Mouse (Mus musculus): Measurements from ENCODE around the gene Sdk1. TPM values are rescaled to one million over a fixed set of nuclear protein-coding genes. Genes with fewer than 3 reads are reported as not detected.

Sdk1 gene
- total and polyA plus RNA-seq, 2 experiments from 2014 or later: 2.2 to 58.4 TPM

DNA sequence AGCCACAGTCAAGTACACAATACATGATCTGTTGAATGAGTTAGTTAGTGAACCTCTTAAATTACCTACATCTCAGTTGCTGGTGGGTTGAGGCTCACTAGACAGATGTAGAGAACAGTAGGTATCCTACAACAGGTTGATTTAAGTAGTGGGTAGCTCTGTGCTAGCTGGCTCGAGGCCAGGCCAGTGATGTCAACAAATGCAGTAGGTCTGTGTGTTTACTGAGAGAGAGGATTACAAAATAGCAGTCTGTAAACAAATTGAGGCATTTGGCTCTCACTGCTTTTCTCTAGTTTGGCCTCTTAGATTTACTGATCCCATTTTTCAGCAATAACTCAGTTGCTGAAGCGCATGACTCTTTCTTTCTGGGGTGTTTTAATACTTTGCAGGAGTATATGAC is 70.5 kb downstream of the Sdk1 start:
- Histone ChIP-seq H3K4me2 (ENCODE audit: low read depth, low read length) (no peak overlapping the region), H3K36me3 (ENCODE audit: insufficient read depth, low read length) (no peaks in the 10 kb centered on the region), H3K4me3 (ENCODE audit: low read length) (no peak overlapping the region), H3K9me3 (ENCODE audit: low read length) (no peaks in the 10 kb centered on the region), H3K4me1 (ENCODE audit: insufficient read depth, low read length) (no peaks in the 10 kb centered on the region), H3K27me3 (ENCODE audit: insufficient read depth, low read length) (no peaks in the 10 kb centered on the region), H3K27ac (no peak overlapping the region), H3K9ac (replicated peaks; ENCODE audit: low read length) (no peak overlapping the region)
- ATAC-seq (no peak), DNase-seq (ENCODE audit: low spot score) (no peak)
- no peak for TF ChIP-seq CTCF (IDR thresholded peaks at IDR 0.05; ENCODE audit: low read depth)
- 74% methylated on average over 2 of the region's 2 CpGs for WGBS

DNA sequence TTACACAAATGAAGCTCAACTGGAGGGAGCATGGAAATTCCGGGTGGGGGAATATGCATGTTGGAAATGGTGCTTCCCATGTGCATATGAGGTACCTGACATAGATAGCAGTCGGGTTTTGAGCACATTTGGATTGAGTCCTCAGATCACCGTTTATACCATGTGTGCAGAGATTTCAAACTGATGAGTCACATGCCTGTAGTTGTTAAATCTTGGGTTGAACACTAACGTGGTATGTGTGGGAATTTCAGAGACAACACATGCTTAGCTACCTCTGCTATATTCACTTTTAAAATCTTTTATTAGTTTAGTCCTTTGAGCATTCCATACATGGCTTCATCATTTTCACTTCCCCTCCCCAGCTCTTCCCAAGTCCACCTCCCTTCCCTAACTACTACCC is 71.0 kb downstream of the Sdk1 start:
- Histone ChIP-seq H3K4me1 (ENCODE audit: insufficient read depth, low read length) (no peaks in the 10 kb centered on the region), H3K4me3 (ENCODE audit: low read length) (no peak overlapping the region), H3K9me3 (ENCODE audit: low read length) (no peaks in the 10 kb centered on the region), H3K27me3 (ENCODE audit: insufficient read depth, low read length) (no peaks in the 10 kb centered on the region), H3K36me3 (ENCODE audit: insufficient read depth, low read length) (no peaks in the 10 kb centered on the region), H3K27ac (no peak overlapping the region), H3K9ac (replicated peaks; ENCODE audit: low read length) (no peak overlapping the region), H3K4me2 (ENCODE audit: low read depth, low read length) (no peak overlapping the region)
- no peak for TF ChIP-seq CTCF (IDR thresholded peaks at IDR 0.05; ENCODE audit: low read depth)
- WGBS: 88% methylated on average over 4 of the region's 4 CpGs
- no peak for ATAC-seq
- no peak for DNase-seq (ENCODE audit: low spot score)

GRCm38 (mm10) chr5:141317095-141317494 is 75.8 kb downstream of the Sdk1 start:
- no peak overlapping the region for H3K9ac ChIP-seq (replicated peaks; ENCODE audit: low read length)

GRCm38 (mm10) chr5:141324910-141325309 is 83.6 kb downstream of the Sdk1 start:
- WGBS: 70% methylated on average over 4 of the region's 4 CpGs
- Histone ChIP-seq H3K4me1 (ENCODE audit: insufficient read depth, low read length) (peaks cover 3% of the 10 kb centered on the region; the same call in 1 of the 2 replicates), H3K4me3 (ENCODE audit: low read length) (no peak overlapping the region), H3K27ac (no peak overlapping the region), H3K36me3 (ENCODE audit: insufficient read depth, low read length) (no peaks in the 10 kb centered on the region), H3K27me3 (ENCODE audit: insufficient read depth, low read length) (no peaks in the 10 kb centered on the region), H3K9me3 (ENCODE audit: low read length) (no peaks in the 10 kb centered on the region), H3K9ac (replicated peaks; ENCODE audit: low read length) (no peak overlapping the region), H3K4me2 (ENCODE audit: low read depth, low read length) (no peak overlapping the region)
- peak; percentile 57 for TF ChIP-seq CTCF (IDR thresholded peaks at IDR 0.05; ENCODE audit: low read depth)
- DNase-seq (ENCODE audit: low spot score): peak; percentile 57
- 0 out of 2 replicates have a peak, but pooled peaks have one; percentile 56 for ATAC-seq

More at GRCm38 (mm10) chr5:141317095-141317494, 75.8 kb downstream of the Sdk1 start:
- ATAC-seq (peak; percentile 70; the same call in 1 of the 2 replicates), DNase-seq (ENCODE audit: low spot score) (peak; percentile 66)
- H3K9me3 ChIP-seq (ENCODE audit: low read length): no peaks in the 10 kb centered on the region
- H3K36me3 ChIP-seq (ENCODE audit: insufficient read depth, low read length): no peaks in the 10 kb centered on the region
- H3K4me1 ChIP-seq (ENCODE audit: insufficient read depth, low read length): no peaks in the 10 kb centered on the region
- 58% methylated on average over 4 of the region's 4 CpGs for WGBS
- H3K4me3 ChIP-seq (ENCODE audit: low read length): no peak overlapping the region
- no peak overlapping the region for H3K27ac ChIP-seq
- no peaks in the 10 kb centered on the region for H3K27me3 ChIP-seq (ENCODE audit: insufficient read depth, low read length)
- no peak for TF ChIP-seq CTCF (IDR thresholded peaks at IDR 0.05; ENCODE audit: low read depth)
- no peak overlapping the region for H3K4me2 ChIP-seq (ENCODE audit: low read depth, low read length)

- no peak for ATAC-seq
Observed at GRCm38 (mm10) chr5:141344376-141344775, 103.1 kb downstream of the Sdk1 start.

DNA sequence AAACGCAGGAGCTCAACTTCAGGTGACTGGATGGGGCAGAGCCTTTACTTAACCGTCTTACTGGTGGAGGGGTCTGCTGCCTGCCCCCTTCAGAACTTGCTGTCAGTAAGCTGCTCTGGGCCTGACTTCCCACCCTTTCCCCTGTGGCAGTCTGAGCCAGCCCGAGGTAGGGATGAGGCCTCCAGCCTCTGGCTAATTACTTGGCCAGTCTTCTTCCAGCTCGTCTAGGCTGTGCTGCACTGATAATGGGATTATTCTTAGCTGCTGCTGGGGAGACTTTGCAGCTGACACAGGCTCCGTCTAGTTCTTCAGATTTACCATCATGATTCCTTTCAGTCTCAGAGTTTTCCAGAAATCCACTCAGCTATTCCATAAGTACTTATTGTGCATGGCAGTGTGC is 104.2 kb downstream of the Sdk1 start:
- WGBS: 58% methylated on average over 5 of the region's 5 CpGs
- no peak overlapping the region for H3K9ac ChIP-seq (replicated peaks; ENCODE audit: low read length)
- H3K36me3 ChIP-seq (ENCODE audit: insufficient read depth, low read length): no peaks in the 10 kb centered on the region
- H3K4me1 ChIP-seq (ENCODE audit: insufficient read depth, low read length): peaks cover 8% of the 10 kb centered on the region
- DNase-seq (ENCODE audit: low spot score): no peak
- no peak overlapping the region for H3K4me3 ChIP-seq (ENCODE audit: low read length)
- no peaks in the 10 kb centered on the region for H3K9me3 ChIP-seq (ENCODE audit: low read length)
- H3K27ac ChIP-seq: no peak overlapping the region
- no peak for TF ChIP-seq CTCF (IDR thresholded peaks at IDR 0.05; ENCODE audit: low read depth)
- no peak for ATAC-seq
- H3K27me3 ChIP-seq (ENCODE audit: insufficient read depth, low read length): no peaks in the 10 kb centered on the region
- no peak overlapping the region for H3K4me2 ChIP-seq (ENCODE audit: low read depth, low read length)

More at GRCm38 (mm10) chr5:141344376-141344775, 103.1 kb downstream of the Sdk1 start:
- Histone ChIP-seq H3K36me3 (ENCODE audit: insufficient read depth, low read length) (no peaks in the 10 kb centered on the region), H3K27me3 (ENCODE audit: insufficient read depth, low read length) (no peaks in the 10 kb centered on the region), H3K9ac (replicated peaks; ENCODE audit: low read length) (no peak overlapping the region), H3K4me1 (ENCODE audit: insufficient read depth, low read length) (peaks cover 8% of the 10 kb centered on the region), H3K4me2 (ENCODE audit: low read depth, low read length) (no peak overlapping the region), H3K9me3 (ENCODE audit: low read length) (no peaks in the 10 kb centered on the region), H3K4me3 (ENCODE audit: low read length) (no peak overlapping the region), H3K27ac (no peak overlapping the region)
- TF ChIP-seq CTCF (IDR thresholded peaks at IDR 0.05; ENCODE audit: low read depth): no peak
- 33% methylated on average over 4 of the region's 4 CpGs for WGBS
- peak; percentile 71 for DNase-seq (ENCODE audit: low spot score)

GRCm38 (mm10) chr5:141362676-141363075 is 121.4 kb downstream of the Sdk1 start:
- Histone ChIP-seq H3K36me3 (ENCODE audit: insufficient read depth, low read length) (no peaks in the 10 kb centered on the region), H3K27ac (no peak overlapping the region), H3K9ac (replicated peaks; ENCODE audit: low read length) (no peak overlapping the region), H3K4me2 (ENCODE audit: low read depth, low read length) (no peak overlapping the region), H3K27me3 (ENCODE audit: insufficient read depth, low read length) (no peaks in the 10 kb centered on the region), H3K9me3 (ENCODE audit: low read length) (no peaks in the 10 kb centered on the region), H3K4me1 (ENCODE audit: insufficient read depth, low read length) (no peaks in the 10 kb centered on the region), H3K4me3 (ENCODE audit: low read length) (no peak overlapping the region)
- DNase-seq (ENCODE audit: low spot score): no peak
- WGBS: 16% methylated on average over 2 of the region's 2 CpGs
- TF ChIP-seq CTCF (IDR thresholded peaks at IDR 0.05; ENCODE audit: low read depth): no peak
- ATAC-seq: no peak

All from hindbrain, postnatal 0 days (tissue).